Mouse (Mus musculus) mammary gland, adult 2 months (tissue): ENCODE results near the gene Tor3a. TPM values are rescaled to one million over a fixed set of nuclear protein-coding genes. Genes with fewer than 3 reads are reported as not detected.

Experiments
- polyA plus RNA-seq: library from polyadenylated mRNA; depleted of rRNA; stranded (reverse); fragments of >200 nt; gene quantifications from 2 replicates; pipeline ENCODE4 v1.2.3, GENCODE M21; 2012; ENCODE audit warnings: low replicate concordance; rRNA removed

Gene Tor3a
- 34.5 and 104 TPM in 2 replicates for polyA plus RNA-seq

DNA sequence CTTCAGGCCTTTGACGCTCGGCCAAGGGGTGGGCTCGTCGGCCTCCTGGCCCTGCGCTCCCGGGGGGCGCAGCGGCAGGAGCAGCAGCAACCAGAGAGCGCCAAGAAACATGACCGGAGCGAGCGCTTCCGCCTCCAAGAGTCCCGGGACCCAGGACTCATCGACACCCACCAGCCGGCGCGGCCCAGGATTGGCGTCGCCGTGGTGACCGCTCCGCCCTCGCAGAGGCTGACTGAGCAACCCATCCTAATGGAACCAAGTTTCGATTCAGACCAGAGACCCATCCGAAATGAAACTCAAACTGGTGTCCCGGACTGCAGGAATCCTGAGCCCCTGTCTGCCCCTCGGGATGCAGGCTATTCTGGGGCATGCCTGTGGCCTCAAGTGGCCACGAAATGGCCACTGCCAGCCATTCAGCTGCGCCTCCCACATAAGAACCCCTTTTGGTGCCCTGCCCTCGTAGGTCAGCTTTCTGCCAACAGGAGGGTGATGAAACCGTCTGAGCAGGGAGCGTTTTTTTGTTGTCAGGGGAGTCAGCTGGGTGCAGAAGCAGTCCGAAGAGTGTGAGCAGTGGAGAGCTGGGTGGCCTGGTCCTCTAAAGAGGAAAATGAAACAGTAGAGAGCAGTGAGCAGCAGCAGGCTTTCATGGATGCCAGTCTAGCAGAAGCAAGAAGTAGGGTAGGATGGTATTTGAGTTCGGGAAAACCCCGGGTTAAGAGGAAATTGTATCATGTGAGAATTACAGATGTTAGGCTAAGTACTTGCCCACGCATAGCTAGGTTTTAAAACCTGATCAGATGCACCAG, at the start of gene Tor3a:
Tor3a (minus strand) TSS at position 162 of the 806 bp plus-strand sequence.

DNA sequence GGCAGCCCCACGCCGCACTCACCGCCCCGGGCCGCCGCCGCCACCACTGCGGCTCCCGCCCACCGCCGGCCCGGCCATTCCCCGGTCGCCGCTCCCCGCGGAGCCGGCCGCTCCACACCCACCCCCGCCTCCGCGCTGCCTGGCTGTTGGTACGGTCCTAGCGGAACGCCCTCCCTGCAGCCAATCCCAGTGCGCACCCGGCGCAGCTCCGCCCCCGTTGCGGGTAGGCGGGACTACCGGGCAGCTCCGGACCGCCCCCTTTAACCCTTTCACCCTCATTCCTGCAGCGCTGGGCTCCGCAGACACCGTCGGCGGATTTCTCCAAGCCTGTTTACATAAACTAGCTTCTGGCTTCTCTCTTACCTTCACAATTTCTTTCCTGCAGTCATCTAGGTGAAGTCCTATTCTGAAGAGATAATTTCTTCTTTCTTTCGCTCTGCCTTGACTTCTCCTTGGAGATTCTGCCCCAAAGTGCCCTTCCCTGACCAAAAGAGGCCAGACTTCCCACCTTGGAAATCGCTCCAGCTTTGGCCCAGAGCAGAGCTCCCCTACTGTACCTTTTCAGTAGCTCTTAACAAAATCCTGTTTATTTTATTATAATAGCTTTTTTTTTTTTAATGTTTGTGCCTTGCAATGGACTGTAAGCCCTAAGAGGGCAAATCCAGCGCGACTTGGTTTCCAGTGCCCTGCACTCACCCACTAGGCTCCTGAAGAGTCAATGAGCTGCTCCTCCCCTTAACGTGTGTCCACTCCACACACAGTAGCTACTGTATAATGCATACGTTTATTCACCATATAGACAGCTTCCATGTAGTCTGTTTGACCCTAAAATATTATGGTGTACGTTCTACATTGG, 45.0 kb upstream of the Tor3a start, which contains the start of gene Fam20b:
Fam20b (minus strand) TSS at position 137 of the 856 bp plus-strand sequence.

Other genes starting within 250 kb of the Tor3a start
- 19.3 and 44.4 TPM in 2 replicates for gene Soat1, start 200.0 kb downstream of the Tor3a start, polyA plus RNA-seq
- 13.3 and 17.2 TPM in 2 replicates for gene Gm10031, start 150.3 kb downstream of the Tor3a start, polyA plus RNA-seq
- gene Abl2, start 115.6 kb downstream of the Tor3a start, polyA plus RNA-seq = 8.1 and 9.2 TPM in 2 replicates
- 13.6 and 22.9 TPM in 2 replicates for gene Fam20b, start 44.7 kb upstream of the Tor3a start, polyA plus RNA-seq
- gene Angptl1, start 164.2 kb upstream of the Tor3a start, polyA plus RNA-seq = 0.80 and 4.1 TPM in 2 replicates